Mouse (Mus musculus) CD8-positive naive resting alpha-beta T cell, adult 2 months (primary cell): ENCODE measurements around the gene Gm20538.

Experiments used
- DNase-seq, 2 experiments: peaks; one replicate each; pipeline ENCODE4 v3.0.0; 2022; ENCODE audit warnings: low read depth in 2 of 2, low spot score in 2 of 2

Gm20538 gene

GRCm38 (mm10) chr19:44552731-44553130 is at the start of gene Gm20538:
Gene Gm20538 (minus strand): TSS chr19:44552831.
- DNase-seq, result no peak

GRCm38 (mm10) chr19:44594180-44594579 is 41.5 kb upstream of the Gm20538 start:
- no peak for DNase-seq

GRCm38 (mm10) chr19:44591638-44592037 is 39.0 kb upstream of the Gm20538 start:
- no peak for DNase-seq

- DNase-seq, result no peak
Observed at GRCm38 (mm10) chr19:44590992-44591391, 38.4 kb upstream of the Gm20538 start.

- no peak for DNase-seq
Observed at GRCm38 (mm10) chr19:44589591-44590223, 37.1 kb upstream of the Gm20538 start.

- DNase-seq, result no peak
Observed at GRCm38 (mm10) chr19:44588036-44588435, 35.4 kb upstream of the Gm20538 start.

- peak; percentile 84 to 91 for DNase-seq
Observed at GRCm38 (mm10) chr19:44582638-44583309, 30.1 kb upstream of the Gm20538 start.

GRCm38 (mm10) chr19:44582103-44582502 is 29.5 kb upstream of the Gm20538 start:
- no peak for DNase-seq

GRCm38 (mm10) chr19:44578038-44578437 is 25.4 kb upstream of the Gm20538 start:
- peak in 1 of 2 experiments; percentile 43 for DNase-seq

GRCm38 (mm10) chr19:44576275-44576674 is 23.6 kb upstream of the Gm20538 start:
- no peak for DNase-seq

- no peak for DNase-seq
Observed at GRCm38 (mm10) chr19:44567763-44568162, 15.1 kb upstream of the Gm20538 start.

GRCm38 (mm10) chr19:44564006-44564405 is 11.4 kb upstream of the Gm20538 start:
- no peak for DNase-seq

GRCm38 (mm10) chr19:44562652-44563206 is 10.1 kb upstream of the Gm20538 start, which contains the start of gene Hif1an:
Gene Hif1an (plus strand): TSS chr19:44562850.
- peak; percentile 93 to 95 for DNase-seq

- DNase-seq, result peak; percentile 89 to 95
Observed at GRCm38 (mm10) chr19:44554861-44555590, 2.4 kb upstream of the Gm20538 start, which contains the start of gene Ndufb8. Gene Ndufb8 (minus strand): TSS chr19:44555440.

- no peak for DNase-seq
Observed at GRCm38 (mm10) chr19:44554490-44554860, 1.8 kb upstream of the Gm20538 start.

- no peak for DNase-seq
Observed at GRCm38 (mm10) chr19:44553286-44553685, 655 bp upstream of the Gm20538 start.

- no peak for DNase-seq
Observed at GRCm38 (mm10) chr19:44545321-44546041, 7.2 kb downstream of the Gm20538 start, which contains the start of gene Sec31b. Gene Sec31b (minus strand): TSS chr19:44545864.

- DNase-seq, result peak; percentile 31 to 56
Observed at GRCm38 (mm10) chr19:44544775-44545174, 7.9 kb downstream of the Gm20538 start.

GRCm38 (mm10) chr19:44544372-44544771 is 8.3 kb downstream of the Gm20538 start:
- no peak for DNase-seq

- DNase-seq, result no peak
Observed at GRCm38 (mm10) chr19:44542694-44543178, 9.9 kb downstream of the Gm20538 start.

GRCm38 (mm10) chr19:44537416-44537815 is 15.2 kb downstream of the Gm20538 start:
- DNase-seq, result no peak
